Mouse (Mus musculus): ENCODE results near the gene Pms1.

The Pms1 gene

GRCm38 (mm10) chr1:53201630-53202199, 95.1 kb downstream of the Pms1 start:
- no peak for DNase-seq (ENCODE audit: low read depth, low spot score)

- no peak for DNase-seq (ENCODE audit: low read depth, low spot score)
These were observed 102.3 kb downstream of the Pms1 start for GRCm38 (mm10) chr1:53194536-53194935.

- no peak for DNase-seq (ENCODE audit: low read depth, low spot score)
These were observed 105.6 kb downstream of the Pms1 start for GRCm38 (mm10) chr1:53191234-53191633.

- no peak for DNase-seq (ENCODE audit: low read depth, low spot score)
These were observed 107.2 kb downstream of the Pms1 start for GRCm38 (mm10) chr1:53189620-53190019.

GRCm38 (mm10) chr1:53187536-53187935, 109.3 kb downstream of the Pms1 start, which contains the start of gene 1700019A02Rik:
Gene 1700019A02Rik (minus strand): TSS chr1:53187636.
- no peak for DNase-seq (ENCODE audit: low read depth, low spot score)

GRCm38 (mm10) chr1:53186301-53186700, 110.5 kb downstream of the Pms1 start:
- no peak for DNase-seq (ENCODE audit: low read depth, low spot score)

- DNase-seq (ENCODE audit: low read depth, low spot score), result no peak
These were observed 139.1 kb downstream of the Pms1 start for GRCm38 (mm10) chr1:53157715-53158114.

Data from WW6 (cell line).